Mouse (Mus musculus): ENCODE data around the gene Nmt1.

Nmt1 gene

DNA sequence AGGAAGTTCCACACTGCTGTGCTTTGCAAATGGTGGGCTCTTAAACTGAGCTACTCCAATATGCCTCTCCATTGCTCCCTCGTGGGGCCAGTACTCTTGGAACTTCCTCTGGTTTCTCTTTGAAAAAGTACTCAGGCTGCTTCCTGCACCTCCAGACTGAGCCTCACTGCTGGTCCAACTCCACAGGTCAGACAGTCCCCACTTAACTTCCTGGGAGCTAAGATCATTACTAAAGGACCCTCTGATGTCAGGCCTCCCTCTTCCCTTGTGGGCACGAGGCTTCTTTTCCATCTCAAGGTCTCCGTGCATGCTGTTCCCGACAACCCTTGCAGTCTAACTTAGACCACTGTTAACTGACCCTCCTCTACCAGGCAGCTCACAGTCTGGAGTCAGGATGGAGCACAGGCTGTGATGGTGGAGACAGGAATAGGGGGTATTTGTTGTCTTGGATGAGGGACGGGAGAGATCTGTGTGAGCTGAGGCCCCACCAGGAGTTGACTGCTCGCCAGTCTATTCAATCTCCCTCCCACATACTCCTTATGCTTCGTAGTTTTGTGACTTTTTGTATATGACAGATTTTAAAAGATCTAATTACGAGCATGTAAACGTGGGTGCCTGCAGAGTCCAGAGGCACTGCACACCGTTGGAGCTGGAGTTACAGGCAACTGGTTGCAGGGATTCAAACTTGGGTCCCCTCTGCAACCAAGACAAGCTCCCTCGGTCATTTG is 22.6 kb upstream of the Nmt1 start:
- in situ Hi-C loops (cut with MboI) = no loop called here

DNA sequence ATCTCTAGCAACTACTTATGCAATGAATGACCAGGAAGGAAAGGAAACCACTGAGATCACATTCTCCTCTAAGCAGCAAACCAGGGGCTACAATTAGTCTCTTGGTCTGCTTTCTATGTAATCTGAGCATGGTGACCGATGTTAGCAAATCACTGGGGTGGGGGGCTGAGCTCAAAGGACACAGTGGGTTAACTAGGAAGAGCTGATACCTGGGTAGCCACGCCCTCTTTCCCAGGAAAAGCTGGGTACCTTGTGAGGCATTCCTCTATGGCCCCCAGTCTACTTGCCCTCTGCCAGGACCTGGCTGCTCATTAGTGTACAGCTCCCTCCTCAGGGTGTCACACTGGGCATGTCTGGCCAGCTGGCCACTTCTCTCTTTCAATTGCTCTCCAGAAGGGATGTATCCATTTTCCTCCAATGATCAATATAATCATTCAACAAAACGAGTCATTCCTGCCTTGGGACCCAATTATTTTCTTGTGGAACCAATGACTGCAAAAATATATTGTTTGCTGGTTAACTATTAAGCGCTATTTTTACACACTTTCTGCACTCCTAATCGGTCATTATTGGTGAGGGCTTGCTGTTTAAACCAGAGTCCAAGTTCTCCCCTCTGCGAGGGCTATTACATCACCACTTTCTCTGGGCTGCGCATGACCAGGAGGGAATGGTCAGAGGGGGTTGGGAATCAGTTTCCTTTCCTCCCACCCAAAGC is 21.5 kb upstream of the Nmt1 start:
- in situ Hi-C loops (cut with MboI) = no loop called here

DNA sequence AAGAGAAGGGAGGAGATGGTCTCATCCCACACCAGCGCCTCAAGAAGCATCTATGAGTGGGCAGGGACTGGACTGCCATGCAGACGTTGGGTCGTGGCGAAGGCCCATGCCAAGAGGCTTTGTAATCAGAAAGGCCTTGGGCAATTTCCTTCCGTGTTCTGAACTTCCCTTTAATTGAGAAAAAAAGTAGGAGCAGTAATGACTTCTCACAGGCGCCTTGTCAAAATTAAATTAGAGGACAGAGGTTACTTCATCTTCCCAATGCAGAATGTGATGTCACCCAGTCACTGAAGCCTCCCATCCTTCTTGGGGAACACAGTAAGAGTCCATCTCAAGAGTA is 21.0 kb upstream of the Nmt1 start:
- in situ Hi-C loops (cut with MboI) = no loop called here

DNA sequence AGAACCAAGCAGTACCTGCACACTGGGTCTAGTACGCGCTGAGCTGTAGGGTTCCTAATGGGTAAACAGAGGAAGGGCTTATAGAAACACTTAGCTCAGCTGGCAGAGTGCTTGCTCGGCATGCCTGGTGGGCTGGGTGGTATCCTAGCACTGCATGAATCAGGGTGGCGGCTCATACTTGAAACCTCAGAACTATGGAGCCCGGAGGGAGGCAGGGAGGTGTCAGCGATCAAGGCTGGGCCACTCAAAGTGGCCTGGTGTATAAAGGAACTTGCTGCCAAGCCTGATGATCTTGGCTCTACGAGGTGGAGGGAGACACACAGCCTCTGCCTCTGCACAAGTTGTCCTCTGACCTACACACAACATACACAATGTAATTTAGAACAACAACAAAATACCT is 19.4 kb upstream of the Nmt1 start:
- in situ Hi-C loops (cut with MboI) = no loop called here

DNA sequence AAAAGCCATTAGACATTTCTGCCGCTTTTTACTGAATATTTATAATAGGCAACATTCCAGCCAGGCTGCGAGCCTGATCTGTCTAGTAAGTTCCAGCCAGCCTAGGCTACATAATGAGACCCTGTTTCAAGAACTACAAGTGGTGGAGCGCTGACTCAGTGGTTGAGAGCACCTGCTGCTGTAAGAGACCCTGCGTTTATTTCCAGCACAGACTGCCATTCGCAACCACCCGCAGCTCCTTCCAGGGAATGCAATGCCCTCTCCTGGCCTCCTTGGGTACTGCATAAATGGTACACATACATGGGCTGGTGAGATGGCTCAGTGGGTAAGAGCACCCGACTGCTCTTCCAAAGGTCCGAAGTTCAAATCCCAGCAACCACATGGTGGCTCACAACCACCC is 18.8 kb upstream of the Nmt1 start:
- in situ Hi-C loops (cut with MboI) = no loop called here

DNA sequence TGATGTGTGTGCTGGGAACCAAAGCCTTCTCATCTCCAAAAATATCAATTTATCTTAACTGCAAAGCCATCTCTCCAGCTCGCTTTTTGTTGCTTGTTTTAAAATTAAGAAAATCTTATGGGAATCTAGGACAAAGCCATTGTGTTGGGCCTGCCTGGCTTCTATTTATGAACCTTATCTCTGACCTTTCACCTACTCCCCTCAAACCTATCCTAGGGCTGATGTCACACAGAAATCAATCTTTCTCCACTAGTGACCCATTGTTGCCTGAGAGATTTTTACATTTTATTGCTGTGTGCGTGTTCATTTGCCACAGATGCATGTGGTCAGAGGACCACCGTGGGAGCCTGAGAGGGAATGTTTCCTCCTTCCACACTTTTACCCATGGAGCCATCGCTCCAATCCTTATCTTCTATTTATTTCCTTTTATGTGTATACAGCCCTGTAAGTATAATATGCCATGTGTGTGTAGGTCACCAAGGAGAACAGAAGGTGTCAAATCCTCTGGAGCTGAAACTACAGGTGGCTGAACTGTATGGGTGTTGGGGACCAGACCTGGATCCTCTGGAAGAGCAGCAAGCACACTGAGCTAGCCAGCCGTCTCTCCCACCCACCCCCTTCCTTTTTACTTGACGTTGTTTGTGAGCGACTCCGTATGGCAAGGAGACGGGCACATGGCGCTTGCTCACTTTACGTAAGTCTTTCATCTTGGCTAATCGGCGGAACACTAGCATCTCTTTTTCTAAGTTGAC is 17.4 kb upstream of the Nmt1 start:
- in situ Hi-C loops (cut with MboI) = no loop called here

DNA sequence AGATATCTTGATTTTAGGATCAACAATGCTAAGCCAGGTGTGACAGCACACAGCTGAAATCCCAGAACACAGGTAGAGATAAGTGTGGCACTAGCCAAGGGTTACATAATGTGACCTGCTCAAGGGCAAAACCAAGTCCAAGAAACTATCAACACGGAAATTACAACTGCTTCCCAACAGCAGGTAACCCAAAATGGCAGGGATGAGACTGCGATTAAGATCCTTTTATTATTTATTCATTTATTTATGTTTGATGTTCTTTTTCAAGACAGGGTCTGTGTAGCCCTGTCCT is 16.8 kb upstream of the Nmt1 start:
- in situ Hi-C loops (cut with MboI) = no loop called here

DNA sequence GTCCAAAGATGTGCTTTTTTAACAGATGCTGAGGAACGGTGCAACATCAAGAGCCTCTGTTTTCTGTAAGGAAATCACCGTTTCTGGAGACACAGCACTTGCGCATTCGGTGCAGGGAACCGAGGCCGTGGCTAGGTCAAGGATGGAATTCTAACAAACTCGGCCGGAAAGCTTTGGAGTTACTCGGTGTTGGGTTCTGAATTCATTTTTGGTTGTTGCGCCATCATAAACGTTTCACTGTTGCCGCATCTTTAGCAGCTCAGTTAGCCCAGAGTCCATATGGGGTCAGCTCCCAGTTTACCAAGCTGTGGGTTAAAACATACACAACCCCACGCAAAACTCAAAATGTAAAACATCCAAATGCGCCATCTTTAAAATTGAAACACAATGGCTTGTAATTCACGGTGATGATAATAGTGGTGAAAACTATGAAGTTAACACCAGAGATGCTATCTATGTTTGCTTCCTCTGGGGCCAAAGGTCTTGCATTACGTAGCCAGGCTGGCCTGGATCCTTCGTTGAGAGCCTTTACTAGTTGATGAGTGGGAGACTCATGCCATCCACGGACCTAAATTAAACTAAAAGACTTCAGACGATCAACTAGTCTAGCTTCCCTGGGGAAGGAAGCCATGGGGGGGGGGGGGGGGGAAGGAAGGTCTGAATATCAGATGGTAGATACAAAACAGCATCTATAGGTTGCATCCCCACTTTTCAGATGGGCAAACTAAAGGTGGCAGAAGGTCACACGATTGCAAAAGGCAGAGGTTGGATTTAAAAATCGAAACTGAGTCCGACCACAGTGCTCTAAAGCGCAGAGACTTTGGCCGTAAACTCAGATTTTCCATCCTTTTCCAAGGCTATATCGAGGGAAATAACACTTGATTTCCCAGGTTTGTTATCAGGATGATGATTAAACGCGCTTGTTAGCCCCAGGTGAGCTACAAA is 11.8 kb upstream of the Nmt1 start:
- in situ Hi-C loops (cut with MboI) = no loop called here

DNA sequence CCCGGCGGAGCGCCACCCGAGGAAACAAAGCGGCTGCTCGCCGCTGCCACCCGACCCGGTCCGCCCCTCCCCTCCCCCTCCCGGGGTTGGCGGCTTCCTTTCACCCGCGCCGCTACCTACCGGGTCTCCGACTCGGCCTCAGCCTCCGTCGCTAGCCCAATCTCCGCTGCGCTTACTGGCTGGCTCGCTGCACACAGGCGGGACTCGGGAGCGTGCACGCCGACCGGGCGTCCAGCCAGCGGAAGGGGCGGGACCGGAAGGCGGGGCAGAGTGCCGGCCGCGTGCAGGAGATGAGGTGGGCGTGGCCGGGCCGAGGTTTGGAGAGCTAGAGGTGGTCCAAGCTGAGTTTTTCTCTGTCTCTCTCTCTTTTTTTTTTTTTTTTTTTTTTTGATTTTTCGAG is 11.1 kb upstream of the Nmt1 start:
- in situ Hi-C loops (cut with MboI) = no loop called here

DNA sequence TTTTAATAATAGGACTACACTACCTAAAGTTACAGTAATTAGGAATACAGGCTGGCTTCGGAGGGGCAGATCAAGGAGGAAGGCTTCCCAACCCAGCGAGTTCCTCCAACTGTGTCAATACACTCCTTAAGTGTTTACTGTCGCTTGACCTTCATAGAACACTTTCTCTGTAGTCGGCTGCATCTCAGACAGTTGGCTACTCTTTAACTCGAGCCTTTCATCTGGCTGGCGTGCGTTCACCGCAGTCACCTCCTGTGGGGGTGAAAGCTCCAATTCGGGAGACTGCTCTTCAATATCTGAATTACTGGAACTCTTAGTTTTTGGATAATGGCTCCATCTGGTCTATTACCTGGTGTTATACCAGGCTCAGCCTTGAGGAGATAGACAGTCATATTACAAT is 10.3 kb upstream of the Nmt1 start:
- in situ Hi-C loops (cut with MboI) = no loop called here

DNA sequence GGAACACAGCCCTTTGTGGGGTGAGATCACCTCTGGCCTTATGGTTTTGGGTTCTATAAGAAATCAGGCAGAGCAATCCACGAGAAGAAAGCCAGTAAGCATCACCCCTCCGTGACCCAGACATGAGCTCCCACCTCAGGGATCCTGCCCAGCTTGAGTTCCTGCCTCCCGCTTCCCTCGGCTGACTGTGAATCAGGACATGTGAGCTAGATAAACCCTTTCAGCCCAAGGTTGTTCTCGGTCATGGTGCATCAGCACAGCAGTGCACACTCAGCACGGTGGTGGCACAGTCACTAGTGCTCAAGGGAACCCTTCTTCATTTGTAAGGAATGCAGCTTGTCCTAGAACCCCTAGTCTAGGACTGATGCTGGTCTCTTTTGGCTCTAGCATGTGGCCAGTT is 9.1 kb upstream of the Nmt1 start:
- in situ Hi-C loops (cut with MboI) = no loop called here

DNA sequence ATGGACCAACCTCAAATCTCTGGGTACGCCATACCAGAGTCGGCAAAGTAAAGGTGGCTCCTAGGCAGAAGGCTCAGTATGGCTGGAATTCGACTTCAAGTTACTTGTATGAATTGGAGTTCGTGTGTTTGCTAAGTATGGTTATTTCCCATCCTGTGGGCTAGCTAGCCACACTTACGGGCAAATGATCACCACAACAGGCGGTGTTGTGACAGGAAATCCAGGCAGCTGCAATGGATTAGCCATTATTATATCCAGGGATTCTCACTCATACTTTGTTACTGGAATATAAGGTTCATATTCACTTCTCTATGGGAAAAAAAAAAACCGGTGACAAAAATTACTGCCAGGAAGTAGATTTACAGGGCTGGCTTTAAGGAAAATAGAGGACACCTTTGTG is 8.7 kb upstream of the Nmt1 start:
- in situ Hi-C loops (cut with MboI) = no loop called here

DNA sequence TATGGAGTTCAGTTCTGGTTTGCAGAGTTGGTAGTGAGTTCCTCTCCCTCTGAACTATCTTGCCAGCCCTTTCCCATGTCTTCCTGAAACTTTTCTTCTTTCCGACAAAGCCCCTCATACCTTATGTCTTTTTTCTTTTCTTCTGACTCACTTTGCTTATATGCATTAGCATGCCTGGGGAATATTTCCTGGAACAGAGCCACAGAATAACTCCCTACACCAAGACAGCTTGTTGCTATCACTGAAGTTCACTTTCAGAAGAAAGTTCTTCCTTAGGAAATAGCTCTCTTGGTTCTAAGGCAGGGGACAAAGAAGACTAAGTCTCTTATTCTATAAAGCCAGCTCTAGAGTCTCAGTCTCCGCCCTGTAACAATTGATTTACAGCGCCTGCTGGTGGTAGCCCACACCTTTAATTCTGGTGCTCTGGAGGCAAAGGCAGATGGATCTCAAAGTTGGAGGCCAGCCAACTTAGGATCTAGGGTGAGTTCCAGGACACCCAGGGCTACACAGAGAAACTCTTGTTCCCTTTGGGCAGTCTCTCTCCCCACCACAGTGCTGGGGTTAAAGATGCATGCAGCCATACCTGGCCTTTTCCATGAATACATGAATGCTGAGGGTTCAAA is 7.2 kb upstream of the Nmt1 start:
- in situ Hi-C loops (cut with MboI) = no loop called here

DNA sequence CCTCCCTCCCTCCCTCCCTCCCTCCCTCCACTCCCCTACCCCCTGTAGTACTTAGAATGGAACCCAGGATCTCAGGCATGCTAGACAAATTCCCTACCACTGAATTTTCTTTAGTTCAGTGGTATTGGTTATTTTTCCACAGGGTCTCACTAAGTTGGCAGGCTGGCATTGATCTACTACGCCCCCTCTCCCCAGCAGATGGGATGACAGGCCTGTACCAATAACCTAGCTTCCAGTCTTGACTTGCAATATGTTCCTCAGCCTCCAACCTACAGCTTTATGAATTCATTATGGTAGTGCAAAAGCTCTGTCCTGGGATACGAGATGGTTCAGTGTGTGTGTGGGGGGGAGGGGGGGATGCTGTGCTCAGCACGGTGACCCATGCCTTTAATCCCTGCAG is 4.0 kb upstream of the Nmt1 start:
- in situ Hi-C loops (cut with MboI) = no loop called here

DNA sequence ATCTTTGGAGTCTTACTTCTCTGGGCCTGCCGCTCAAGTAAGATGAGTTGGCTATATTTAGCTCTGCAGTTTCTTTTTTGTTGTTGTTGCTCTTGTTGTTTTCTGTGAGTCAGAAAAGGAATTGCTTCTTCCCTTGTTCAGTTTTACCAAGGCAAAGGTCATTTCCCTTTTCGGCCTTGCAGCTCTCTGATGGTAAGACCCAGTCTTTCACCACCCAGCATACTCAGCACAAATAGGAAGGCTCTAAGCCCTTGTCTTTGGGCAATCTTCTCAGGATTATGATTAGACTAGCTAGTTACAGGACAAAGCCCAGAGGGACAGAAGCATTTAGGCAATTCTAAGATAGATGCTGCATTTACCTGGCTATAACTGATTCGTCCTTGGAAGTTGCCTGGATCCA is 1.1 kb upstream of the Nmt1 start:
- in situ Hi-C loops (cut with MboI) = no loop called here

DNA sequence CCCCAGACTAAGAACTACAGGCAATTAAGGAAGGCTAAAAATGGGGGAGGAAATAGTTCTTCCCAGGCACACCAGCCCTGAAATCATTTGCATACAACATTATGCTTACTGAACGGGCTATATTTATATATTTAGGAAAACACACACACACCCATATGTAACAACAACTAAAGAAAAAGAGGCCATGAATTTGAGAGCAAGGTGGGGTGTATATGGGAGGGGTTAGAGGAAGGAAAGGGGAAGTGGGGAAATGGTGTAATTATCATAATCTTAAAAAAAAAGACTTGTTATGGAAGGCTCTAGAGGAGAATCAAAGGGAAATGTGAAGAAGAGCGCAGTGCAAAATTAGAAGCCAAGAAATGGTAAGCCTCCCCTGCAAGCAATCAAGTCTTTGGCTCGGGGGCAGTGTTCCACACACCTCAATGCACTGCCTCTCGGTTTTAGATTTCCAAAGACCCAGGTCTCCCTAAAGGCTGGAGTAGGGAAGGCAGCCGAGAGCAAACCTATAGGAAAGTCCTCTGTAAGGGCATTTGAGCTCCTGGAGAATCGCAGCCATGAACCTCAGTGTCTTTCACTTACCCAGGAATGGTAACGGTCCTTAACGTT is 317 bp upstream of the Nmt1 start:
- in situ Hi-C loops (cut with MboI) = no loop called here

DNA sequence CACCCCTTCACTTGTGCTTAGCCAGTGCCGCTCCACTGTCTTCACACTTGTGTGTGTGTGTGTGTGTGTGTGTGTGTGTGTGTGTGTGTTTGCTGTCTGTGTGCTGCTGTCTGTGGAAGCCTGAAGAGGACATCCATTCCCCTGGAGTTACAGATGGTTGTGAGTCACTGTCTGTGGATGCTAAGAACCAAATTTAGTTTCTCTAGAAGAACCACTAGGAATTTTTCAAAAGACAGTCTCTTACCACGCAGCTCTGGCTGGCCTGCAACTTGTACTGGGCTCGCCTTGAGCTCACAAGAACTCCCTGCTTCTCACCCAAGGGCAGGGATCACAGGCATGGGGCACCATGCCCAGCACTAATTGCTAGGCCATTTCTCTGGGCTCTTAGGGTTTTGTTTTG is 5.0 kb downstream of the Nmt1 start:
- in situ Hi-C loops (cut with MboI) = no loop called here

DNA sequence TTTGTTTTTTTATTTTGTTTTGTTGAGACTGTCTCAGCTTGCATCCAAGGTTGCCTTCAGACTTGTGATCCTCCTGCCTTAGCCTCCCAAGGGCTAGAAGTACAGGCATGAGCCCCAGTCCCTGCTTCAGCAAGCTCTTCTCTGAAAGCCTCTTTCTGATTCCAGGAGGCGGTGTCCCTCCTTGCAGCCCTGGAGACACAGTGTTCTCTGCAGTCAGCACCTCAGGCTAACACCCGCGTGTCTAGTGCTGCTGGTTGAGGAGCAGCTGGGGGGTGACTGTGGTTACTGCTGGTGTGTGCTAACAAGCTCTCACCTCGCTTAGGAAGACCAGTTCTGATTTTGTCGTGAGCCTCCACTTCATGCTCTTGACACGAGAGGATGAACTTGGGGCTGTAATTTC is 7.0 kb downstream of the Nmt1 start:
- in situ Hi-C loops (cut with MboI) = no loop called here

DNA sequence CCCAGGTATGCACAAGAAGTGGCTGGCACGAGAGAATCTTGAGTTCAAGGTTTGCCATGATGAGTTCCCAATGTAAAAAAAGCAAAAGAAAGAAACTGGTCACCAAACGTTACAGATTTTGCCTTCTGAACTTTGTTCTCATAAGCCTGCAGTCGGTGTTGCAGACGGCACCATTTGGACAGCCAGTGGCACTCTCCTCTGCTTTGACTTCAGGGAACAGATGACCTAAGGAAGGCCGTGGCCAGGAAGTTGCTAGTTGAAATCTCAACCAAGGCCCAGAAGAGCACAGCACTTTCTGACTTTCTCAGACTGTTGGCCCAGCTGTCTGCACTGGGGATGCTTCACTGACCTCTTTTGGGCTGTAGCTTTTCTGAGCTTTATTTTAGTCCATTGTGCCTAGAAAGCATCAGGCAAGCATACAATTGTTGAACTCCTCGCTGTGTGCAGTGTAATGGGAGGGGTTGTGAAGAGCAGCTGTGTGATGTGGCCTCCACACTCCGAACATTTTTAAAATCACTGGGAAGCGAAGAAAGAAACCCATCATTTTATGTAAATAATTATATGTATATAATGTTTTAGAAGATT is 9.0 kb downstream of the Nmt1 start:
- in situ Hi-C loops (cut with MboI) = no loop called here

DNA sequence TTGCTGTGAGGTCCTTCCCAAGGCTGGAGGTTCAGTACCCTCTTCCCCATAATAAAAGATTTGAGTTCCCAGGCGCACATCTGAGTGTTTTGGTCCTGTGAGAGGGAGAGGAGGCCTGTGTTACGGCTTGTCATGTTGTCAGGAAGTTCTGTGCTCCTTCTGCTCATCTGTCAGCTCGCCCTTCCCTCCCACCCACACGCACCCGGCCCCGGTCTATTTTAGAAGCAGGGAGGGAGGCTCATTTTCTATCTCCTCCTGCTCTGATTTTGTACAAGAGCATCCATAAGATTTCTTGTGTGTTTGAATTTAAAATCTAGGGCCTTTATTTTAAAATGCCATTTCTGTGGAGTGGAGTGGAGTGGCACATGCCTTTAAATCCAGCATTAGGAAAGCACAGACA is 10.0 kb downstream of the Nmt1 start:
- in situ Hi-C loops (cut with MboI) = no loop called here

DNA sequence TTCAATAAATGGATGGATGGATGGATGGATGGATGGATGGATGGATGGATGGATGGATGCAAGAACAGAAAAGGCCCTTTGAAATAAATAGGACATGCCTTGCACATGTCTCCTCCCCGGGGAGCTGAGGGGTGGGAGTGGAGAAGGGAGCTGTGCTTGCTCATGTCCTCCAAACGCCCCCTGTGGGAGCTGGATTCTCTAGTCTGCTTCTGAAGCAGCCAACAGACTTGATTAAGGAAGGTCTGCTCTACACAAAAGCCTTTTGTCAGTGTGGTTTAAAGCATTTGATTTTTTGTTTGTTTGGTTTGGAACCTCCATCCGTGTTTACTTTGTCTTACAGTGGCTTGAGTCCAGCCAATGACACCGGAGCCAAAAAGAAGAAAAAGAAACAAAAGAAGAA is 14.8 kb downstream of the Nmt1 start:
- in situ Hi-C loops (cut with MboI) = no loop called here
